Mouse (Mus musculus): ENCODE results near the gene Smad9. TPM values are rescaled to one million over a fixed set of nuclear protein-coding genes. Genes with fewer than 3 reads are reported as not detected.
A peak's percentile ranks its signal among the peaks of the same experiment; 100 is the strongest.
"Not testable (repeated sequence)": the region's sequence is repeated elsewhere in the genome, so short reads cannot be mapped to it uniquely, and the experiment has no call there.

Smad9 gene
- polyA plus RNA-seq, 1 experiment from 2014 or later, result 1.6 TPM

- WGBS, result 36% methylated on average over 15 of the region's 15 CpGs
- no peak for ATAC-seq (ENCODE audit: borderline replicate concordance, extremely low read depth, low FRiP score, low TSS enrichment)
Measured at GRCm38 (mm10) chr3:54760321-54761115, 5.1 kb downstream of the Smad9 start.

GRCm38 (mm10) chr3:54761258-54761657 lies 5.9 kb downstream of the Smad9 start:
- no peaks in the 10 kb centered on the region for H3K27me3 ChIP-seq
- H3K4me2 ChIP-seq, result no peak overlapping the region
- H3K9ac ChIP-seq, result no peak overlapping the region
- no peaks in the 10 kb centered on the region for H3K36me3 ChIP-seq
- no peak overlapping the region for H3K27ac ChIP-seq
- H3K4me3 ChIP-seq, result no peak overlapping the region
- WGBS, result 36% methylated on average over 1 of the region's 1 CpGs
- ATAC-seq (ENCODE audit: borderline replicate concordance, extremely low read depth, low FRiP score, low TSS enrichment), result peak; percentile 44; the same call in 1 of the 2 replicates
- no peaks in the 10 kb centered on the region; the same call in 1 of the 2 replicates for H3K9me3 ChIP-seq
- peaks cover 45% of the 10 kb centered on the region for H3K4me1 ChIP-seq

More at GRCm38 (mm10) chr3:54760321-54761115, 5.1 kb downstream of the Smad9 start:
- Histone ChIP-seq H3K27me3 (no peaks in the 10 kb centered on the region), H3K36me3 (no peaks in the 10 kb centered on the region), H3K4me2 (no peak overlapping the region), H3K4me3 (no peak overlapping the region), H3K9me3 (no peaks in the 10 kb centered on the region; the same call in 1 of the 2 replicates), H3K4me1 (peaks cover 49% of the 10 kb centered on the region), H3K9ac (no peak overlapping the region), H3K27ac (no peak overlapping the region)

- H3K4me1 ChIP-seq, result peaks cover 20% of the 10 kb centered on the region
- 55% methylated on average over 18 of the region's 18 CpGs for WGBS
- no peaks in the 10 kb centered on the region; the same call in 1 of the 2 replicates for H3K9me3 ChIP-seq
- no peak for ATAC-seq (ENCODE audit: borderline replicate concordance, extremely low read depth, low FRiP score, low TSS enrichment)
- peak overlapping the region; percentile 23 for H3K4me3 ChIP-seq
- peak overlapping the region; percentile 40 for H3K4me2 ChIP-seq
- H3K9ac ChIP-seq, result no peak overlapping the region
- no peaks in the 10 kb centered on the region for H3K36me3 ChIP-seq
- H3K27ac ChIP-seq, result no peak overlapping the region
- no peaks in the 10 kb centered on the region for H3K27me3 ChIP-seq
Measured at GRCm38 (mm10) chr3:54764418-54764817, 9.0 kb downstream of the Smad9 start.

- H3K4me3 ChIP-seq; H3K27ac ChIP-seq; H3K9ac ChIP-seq; H3K27me3 ChIP-seq; ATAC-seq (ENCODE audit: borderline replicate concordance, extremely low read depth, low FRiP score, low TSS enrichment); H3K36me3 ChIP-seq; H3K4me2 ChIP-seq; H3K9me3 ChIP-seq: not testable (repeated sequence)
- H3K4me1 ChIP-seq, result peaks cover 15% of the 10 kb centered on the region
- WGBS, result 89% methylated on average over 6 of the region's 6 CpGs
Measured at GRCm38 (mm10) chr3:54765521-54765920, 10.1 kb downstream of the Smad9 start.

GRCm38 (mm10) chr3:54766034-54766433 lies 10.7 kb downstream of the Smad9 start:
- WGBS, result 48% methylated on average over 14 of the region's 14 CpGs
- no peaks in the 10 kb centered on the region for H3K36me3 ChIP-seq
- no peak overlapping the region for H3K9ac ChIP-seq
- H3K27ac ChIP-seq, result peak overlapping the region; percentile 31; the same call in 1 of the 2 replicates
- H3K9me3 ChIP-seq, result no peaks in the 10 kb centered on the region; the same call in 1 of the 2 replicates
- no peak overlapping the region for H3K4me3 ChIP-seq
- peaks cover 10% of the 10 kb centered on the region for H3K4me1 ChIP-seq
- H3K27me3 ChIP-seq, result no peaks in the 10 kb centered on the region
- no peak overlapping the region; the same call in 1 of the 2 replicates for H3K4me2 ChIP-seq
- ATAC-seq (ENCODE audit: borderline replicate concordance, extremely low read depth, low FRiP score, low TSS enrichment), result no peak

- H3K27me3 ChIP-seq, result no peaks in the 10 kb centered on the region
- WGBS, result 66% methylated on average over 5 of the region's 5 CpGs
- H3K27ac ChIP-seq, result no peak overlapping the region
- H3K4me2 ChIP-seq, result no peak overlapping the region
- no peak for ATAC-seq (ENCODE audit: borderline replicate concordance, extremely low read depth, low FRiP score, low TSS enrichment)
- peaks cover 5% of the 10 kb centered on the region; the same call in 1 of the 2 replicates for H3K4me1 ChIP-seq
- H3K9me3 ChIP-seq, result no peaks in the 10 kb centered on the region; the same call in 1 of the 2 replicates
- H3K9ac ChIP-seq, result no peak overlapping the region
- no peak overlapping the region for H3K4me3 ChIP-seq
- no peaks in the 10 kb centered on the region for H3K36me3 ChIP-seq
Measured at GRCm38 (mm10) chr3:54766811-54767210, 11.4 kb downstream of the Smad9 start.

- Histone ChIP-seq H3K4me2 (no peak overlapping the region), H3K27me3 (no peaks in the 10 kb centered on the region), H3K4me1 (peaks cover 5% of the 10 kb centered on the region; the same call in 1 of the 2 replicates), H3K9ac (no peak overlapping the region), H3K9me3 (no peaks in the 10 kb centered on the region), H3K36me3 (no peaks in the 10 kb centered on the region), H3K4me3 (no peak overlapping the region), H3K27ac (no peak overlapping the region)
- ATAC-seq (ENCODE audit: borderline replicate concordance, extremely low read depth, low FRiP score, low TSS enrichment), result no peak
- 79% methylated on average over 8 of the region's 8 CpGs for WGBS
Measured at GRCm38 (mm10) chr3:54768592-54768991, 13.2 kb downstream of the Smad9 start.

- no peak overlapping the region for H3K9ac ChIP-seq
- H3K9me3 ChIP-seq, result no peaks in the 10 kb centered on the region
- no peaks in the 10 kb centered on the region for H3K4me1 ChIP-seq
- no peak overlapping the region for H3K27ac ChIP-seq
- H3K4me2 ChIP-seq, result no peak overlapping the region
- H3K36me3 ChIP-seq, result no peaks in the 10 kb centered on the region
- WGBS, result 67% methylated on average over 17 of the region's 17 CpGs
- H3K27me3 ChIP-seq, result no peaks in the 10 kb centered on the region
- no peak for ATAC-seq (ENCODE audit: borderline replicate concordance, extremely low read depth, low FRiP score, low TSS enrichment)
- H3K4me3 ChIP-seq, result no peak overlapping the region
Measured at GRCm38 (mm10) chr3:54769349-54770275, 14.2 kb downstream of the Smad9 start.

GRCm38 (mm10) chr3:54773613-54774012 lies 18.2 kb downstream of the Smad9 start:
- 85% methylated on average over 6 of the region's 6 CpGs for WGBS
- H3K36me3 ChIP-seq, result no peaks in the 10 kb centered on the region

GRCm38 (mm10) chr3:54775989-54776631 lies 20.7 kb downstream of the Smad9 start:
- ATAC-seq (ENCODE audit: borderline replicate concordance, extremely low read depth, low FRiP score, low TSS enrichment), result no peak
- Histone ChIP-seq H3K4me2 (no peak overlapping the region), H3K9me3 (no peaks in the 10 kb centered on the region), H3K27me3 (no peaks in the 10 kb centered on the region), H3K4me1 (no peaks in the 10 kb centered on the region), H3K9ac (no peak overlapping the region), H3K4me3 (no peak overlapping the region), H3K27ac (no peak overlapping the region), H3K36me3 (no peaks in the 10 kb centered on the region)
- 70% methylated on average over 7 of the region's 7 CpGs for WGBS

More at GRCm38 (mm10) chr3:54773613-54774012, 18.2 kb downstream of the Smad9 start:
- no peaks in the 10 kb centered on the region for H3K27me3 ChIP-seq
- ATAC-seq (ENCODE audit: borderline replicate concordance, extremely low read depth, low FRiP score, low TSS enrichment), result no peak
- H3K4me2 ChIP-seq, result no peak overlapping the region
- no peaks in the 10 kb centered on the region for H3K4me1 ChIP-seq
- H3K27ac ChIP-seq, result no peak overlapping the region
- H3K9me3 ChIP-seq, result no peaks in the 10 kb centered on the region
- no peak overlapping the region for H3K4me3 ChIP-seq
- H3K9ac ChIP-seq, result no peak overlapping the region

- Histone ChIP-seq H3K36me3 (peaks cover 17% of the 10 kb centered on the region), H3K9me3 (no peaks in the 10 kb centered on the region), H3K9ac (no peak overlapping the region), H3K27ac (no peak overlapping the region), H3K4me3 (no peak overlapping the region), H3K27me3 (no peaks in the 10 kb centered on the region), H3K4me2 (no peak overlapping the region), H3K4me1 (no peaks in the 10 kb centered on the region)
- 58% methylated on average over 2 of the region's 2 CpGs for WGBS
- no peak for ATAC-seq (ENCODE audit: borderline replicate concordance, extremely low read depth, low FRiP score, low TSS enrichment)
Measured at GRCm38 (mm10) chr3:54790601-54791000, 35.2 kb downstream of the Smad9 start.

Measured in lung, embryonic 15.5 days (tissue).